Mouse (Mus musculus) MEL (cell line): ENCODE measurements around the gene Cdh13.

Experiments
- HCFC1 ChIP-seq: IDR thresholded peaks from 2 replicates; pipeline ENCODE4 v1.6.1; 2012; ENCODE audit warnings: low read depth, mild to moderate bottlenecking, inconsistent platforms, low read length, improper control_type of control experiment, moderate library complexity
- MAFK ChIP-seq: IDR thresholded peaks from 2 replicates; pipeline ENCODE4 v1.6.1; 2011; ENCODE audit warnings: low read depth, mild to moderate bottlenecking, low read length, improper control_type of control experiment, borderline replicate concordance

GRCm38 (mm10) chr8:119284920-119285319, 1001.4 kb downstream of the Cdh13 start:
- TF ChIP-seq MAFK, result no peak
- no peak for TF ChIP-seq HCFC1
